Mouse (Mus musculus) MEL (cell line): Measurements from ENCODE around the gene Resp18. TPM values are rescaled to one million over a fixed set of nuclear protein-coding genes. Genes with fewer than 3 reads are reported as not detected.

Experiments
- DNase-seq: peaks from one replicate; pipeline ENCODE4 v3.0.0; 2011; ENCODE audit warnings: low read depth, low spot score
- H3K27ac ChIP-seq: 2 replicates; pipeline ENCODE4 v1.5.1; 2012; ENCODE audit warnings: low read depth, mild to moderate bottlenecking, control low read depth, low read length, moderate library complexity; ENCODE audit not compliant: control insufficient read depth
- H3K27me3 ChIP-seq, 2 experiments: fragments of 150-350 bp in 1 of 2; sonication (generic) in 1 of 2; 2 replicates each; pipeline ENCODE4 v1.6.1; 2012; ENCODE audit warnings: low read length in 2 of 2, mild to moderate bottlenecking in 2 of 2, improper control_type of control experiment in 1 of 2, moderate library complexity in 1 of 2; ENCODE audit not compliant: insufficient read depth in 2 of 2, control insufficient read depth in 1 of 2
- H3K36me3 ChIP-seq, 2 experiments: 2 replicates each; pipeline ENCODE4 v1.6.1; 2012 to 2014; ENCODE audit warnings: low read length in 2 of 2, improper control_type of control experiment in 1 of 2, inconsistent platforms in 1 of 2, mild to moderate bottlenecking in 1 of 2; ENCODE audit not compliant: insufficient read depth in 2 of 2, control insufficient read depth in 1 of 2
- H3K4me1 ChIP-seq, 2 experiments: fragments of 150-350 bp in 1 of 2; sonication (generic) in 1 of 2; 2 replicates each; pipeline ENCODE4 v1.6.1; 2012; ENCODE audit warnings: low read length in 2 of 2, improper control_type of control experiment in 1 of 2, mild to moderate bottlenecking in 1 of 2; ENCODE audit not compliant: insufficient read depth in 2 of 2, control insufficient read depth in 1 of 2
- H3K4me3 ChIP-seq, 2 experiments: fragments of 150-350 bp in 1 of 2; sonication (generic) in 1 of 2; 2 replicates each; pipeline ENCODE4 v1.5.1; 2012; ENCODE audit warnings: low read depth in 2 of 2, low read length in 2 of 2, mild to moderate bottlenecking in 2 of 2, moderate library complexity in 2 of 2, control low read depth in 1 of 2, improper control_type of control experiment in 1 of 2; ENCODE audit not compliant: control insufficient read depth in 1 of 2, insufficient read depth in 1 of 2
- H3K79me2 ChIP-seq: 2 replicates; pipeline ENCODE4 v1.6.1; 2012; ENCODE audit warnings: mild to moderate bottlenecking, low read length, moderate library complexity; ENCODE audit not compliant: control insufficient read depth, poor library complexity, insufficient read depth
- H3K9ac ChIP-seq: 2 replicates; pipeline ENCODE4 v1.6.1; 2012; ENCODE audit warnings: low read depth, mild to moderate bottlenecking, control low read depth, low read length, moderate library complexity; ENCODE audit not compliant: control insufficient read depth, poor library complexity, severe bottlenecking
- H3K9me3 ChIP-seq: fragments of 150-350 bp; sonication (generic); replicated peaks from 2 replicates; pipeline ENCODE4 v1.6.1; 2012; ENCODE audit warnings: mild to moderate bottlenecking, low read length, improper control_type of control experiment, moderate library complexity; ENCODE audit not compliant: insufficient read depth
- CHD2 ChIP-seq: IDR thresholded peaks from 2 replicates; pipeline ENCODE4 v1.6.1; 2011; ENCODE audit warnings: low read length, improper control_type of control experiment
- CTCF ChIP-seq, 3 experiments: IDR thresholded peaks in 2 of 3; conservative IDR thresholded peaks in 1 of 3; 2 replicates each; pipeline ENCODE4 v1.5.1; 2011 to 2012; ENCODE audit warnings: low read length in 3 of 3, low read depth in 2 of 3, mild to moderate bottlenecking in 2 of 3, improper control_type of control experiment in 1 of 3, inconsistent platforms in 1 of 3, mixed read lengths in 1 of 3, moderate library complexity in 1 of 3; ENCODE audit not compliant: control insufficient read depth in 1 of 3, insufficient read depth in 1 of 3, poor library complexity in 1 of 3, severe bottlenecking in 1 of 3
- EP300 ChIP-seq, 2 experiments: IDR thresholded peaks; 2 replicates each; pipeline ENCODE4 v1.6.1; 2011; ENCODE audit warnings: improper control_type of control experiment in 2 of 2, low read length in 2 of 2, low read depth in 1 of 2, mild to moderate bottlenecking in 1 of 2
- KAT2A ChIP-seq: conservative IDR thresholded peaks from 2 replicates; pipeline ENCODE4 v1.6.1; 2012; ENCODE audit warnings: low read depth, low read length, improper control_type of control experiment, inconsistent platforms
- MAZ ChIP-seq: IDR thresholded peaks from 2 replicates; pipeline ENCODE4 v1.6.1; 2012; ENCODE audit warnings: low read depth, mild to moderate bottlenecking, inconsistent platforms, low read length, improper control_type of control experiment
- MXI1 ChIP-seq: IDR thresholded peaks from 2 replicates; pipeline ENCODE4 v1.6.1; 2011; ENCODE audit warnings: mild to moderate bottlenecking, low read depth, low read length, improper control_type of control experiment
- MYC ChIP-seq: IDR thresholded peaks from 2 replicates; pipeline ENCODE4 v1.6.1; 2011; ENCODE audit warnings: low read depth, mild to moderate bottlenecking, low read length, improper control_type of control experiment, moderate library complexity
- POLR2AphosphoS5 ChIP-seq: IDR thresholded peaks from 2 replicates; pipeline ENCODE4 v1.6.1; 2012; ENCODE audit warnings: low read depth, borderline replicate concordance, mild to moderate bottlenecking, inconsistent platforms, low read length, moderate library complexity, mixed read lengths
- RAD21 ChIP-seq: IDR thresholded peaks from 2 replicates; pipeline ENCODE4 v1.6.1; 2011; ENCODE audit warnings: mild to moderate bottlenecking, low read depth, low read length, improper control_type of control experiment
- SIN3A ChIP-seq: IDR thresholded peaks from 2 replicates; pipeline ENCODE4 v1.6.1; 2012; ENCODE audit warnings: low read length, improper control_type of control experiment, inconsistent platforms
- USF1 ChIP-seq: IDR thresholded peaks from 2 replicates; pipeline ENCODE4 v1.6.1; 2014; ENCODE audit warnings: low read depth, mild to moderate bottlenecking, inconsistent platforms, low read length, improper control_type of control experiment, moderate library complexity
- USF2 ChIP-seq, 2 experiments: IDR thresholded peaks; 2 replicates each; pipeline ENCODE4 v1.6.1; 2011 to 2012; ENCODE audit warnings: improper control_type of control experiment in 2 of 2, low read length in 2 of 2, borderline replicate concordance in 1 of 2, inconsistent platforms in 1 of 2, low read depth in 1 of 2, mild to moderate bottlenecking in 1 of 2; ENCODE audit not compliant: insufficient read depth in 1 of 2
- ZC3H11A ChIP-seq: IDR thresholded peaks from 2 replicates; pipeline ENCODE4 v1.6.1; 2012; ENCODE audit warnings: low read depth, mild to moderate bottlenecking, inconsistent platforms, low read length, improper control_type of control experiment
- ZKSCAN1 ChIP-seq: IDR thresholded peaks from 2 replicates; pipeline ENCODE4 v1.6.1; 2012; ENCODE audit warnings: low read depth, mild to moderate bottlenecking, inconsistent platforms, low read length, improper control_type of control experiment, moderate library complexity
- ZNF384 ChIP-seq: IDR thresholded peaks from 2 replicates; pipeline ENCODE4 v1.6.1; 2012; ENCODE audit warnings: low read depth, mild to moderate bottlenecking, inconsistent platforms, low read length, improper control_type of control experiment
- polyA plus RNA-seq, 2 experiments: library from polyadenylated mRNA; stranded (reverse) in 1 of 2; unstranded in 1 of 2; fragments of >175 nt in 1 of 2; fragments of >200 nt in 1 of 2; gene quantifications; 2 replicates each; pipeline versions ENCODE4 v1.2.1 to v1.2.4; 2012; ENCODE audit warnings: low replicate concordance in 2 of 2, low read depth in 1 of 2; ENCODE audit not compliant: insufficient read length in 2 of 2, insufficient read depth in 1 of 2, missing spikeins in 1 of 2
- total RNA-seq: library from RNA; depleted of rRNA; stranded (reverse); fragments of 300-350 nt; gene quantifications from 2 replicates; pipeline ENCODE4 v1.2.3, GENCODE M21; 2012

Resp18 gene
- total and polyA plus RNA-seq, 3 experiments, result not detected

- no peaks in the 10 kb centered on the region for H3K36me3 ChIP-seq
- no peaks in the 10 kb centered on the region for H3K4me1 ChIP-seq
- no peak for DNase-seq
- no peak overlapping the region for H3K27ac ChIP-seq
- TF ChIP-seq MXI1 (no peak), POLR2AphosphoS5 (no peak), ZKSCAN1 (no peak), KAT2A (no peak), ZC3H11A (no peak), SIN3A (no peak), USF1 (no peak), USF2 (IDR thresholded peaks at IDR 0.05; ENCODE audit: borderline replicate concordance in 1 of 2, insufficient read depth in 1 of 2, low read depth in 1 of 2, low read length in 2 of 2) (no peak), CHD2 (no peak), EP300 (IDR thresholded peaks at IDR 0.05; ENCODE audit: low read depth in 1 of 2, low read length in 2 of 2) (no peak), CTCF (IDR thresholded peaks at IDR 0.05 in 2 of 3, conservative IDR thresholded peaks at IDR 0.05 in 1 of 3; ENCODE audit: control insufficient read depth in 1 of 3, insufficient read depth in 1 of 3, low read depth in 2 of 3, low read length in 3 of 3, poor library complexity in 1 of 3, severe bottlenecking in 1 of 3) (no peak), MAZ (no peak), MYC (no peak), RAD21 (no peak), ZNF384 (no peak)
- H3K9ac ChIP-seq, result no peak overlapping the region
- no peak overlapping the region for H3K4me3 ChIP-seq
- no peaks in the 10 kb centered on the region for H3K79me2 ChIP-seq
- peaks cover 0 to 9% of the 10 kb centered on the region in 2 experiments; a peak in 2 of 4 replicates for H3K27me3 ChIP-seq
- no peaks in the 10 kb centered on the region for H3K9me3 ChIP-seq
These were observed 4.8 kb upstream of the Resp18 start for GRCm38 (mm10) chr1:75283017-75283416.

GRCm38 (mm10) chr1:75277195-75278188, 723 bp downstream of the Resp18 start:
- H3K9me3 ChIP-seq, result no peaks in the 10 kb centered on the region
- no peak overlapping the region for H3K9ac ChIP-seq
- H3K36me3 ChIP-seq, result no peaks in the 10 kb centered on the region
- TF ChIP-seq SIN3A (0 out of 2 replicates have a peak, but pooled peaks have one; percentile 33), USF2 (IDR thresholded peaks at IDR 0.05; ENCODE audit: borderline replicate concordance in 1 of 2, insufficient read depth in 1 of 2, low read depth in 1 of 2, low read length in 2 of 2) (no peak)
- TF ChIP-seq, all 39 proteins: peak for 1
- Histone ChIP-seq H3K4me1 (no peaks in the 10 kb centered on the region), H3K27ac (no peak overlapping the region), H3K4me3 (no peak overlapping the region), H3K27me3 (peaks cover 0 to 3% of the 10 kb centered on the region in 2 experiments; a peak in 1 of 4 replicates), H3K79me2 (no peaks in the 10 kb centered on the region)
- peak; percentile 62 for DNase-seq
